In the genomic region with DNA sequence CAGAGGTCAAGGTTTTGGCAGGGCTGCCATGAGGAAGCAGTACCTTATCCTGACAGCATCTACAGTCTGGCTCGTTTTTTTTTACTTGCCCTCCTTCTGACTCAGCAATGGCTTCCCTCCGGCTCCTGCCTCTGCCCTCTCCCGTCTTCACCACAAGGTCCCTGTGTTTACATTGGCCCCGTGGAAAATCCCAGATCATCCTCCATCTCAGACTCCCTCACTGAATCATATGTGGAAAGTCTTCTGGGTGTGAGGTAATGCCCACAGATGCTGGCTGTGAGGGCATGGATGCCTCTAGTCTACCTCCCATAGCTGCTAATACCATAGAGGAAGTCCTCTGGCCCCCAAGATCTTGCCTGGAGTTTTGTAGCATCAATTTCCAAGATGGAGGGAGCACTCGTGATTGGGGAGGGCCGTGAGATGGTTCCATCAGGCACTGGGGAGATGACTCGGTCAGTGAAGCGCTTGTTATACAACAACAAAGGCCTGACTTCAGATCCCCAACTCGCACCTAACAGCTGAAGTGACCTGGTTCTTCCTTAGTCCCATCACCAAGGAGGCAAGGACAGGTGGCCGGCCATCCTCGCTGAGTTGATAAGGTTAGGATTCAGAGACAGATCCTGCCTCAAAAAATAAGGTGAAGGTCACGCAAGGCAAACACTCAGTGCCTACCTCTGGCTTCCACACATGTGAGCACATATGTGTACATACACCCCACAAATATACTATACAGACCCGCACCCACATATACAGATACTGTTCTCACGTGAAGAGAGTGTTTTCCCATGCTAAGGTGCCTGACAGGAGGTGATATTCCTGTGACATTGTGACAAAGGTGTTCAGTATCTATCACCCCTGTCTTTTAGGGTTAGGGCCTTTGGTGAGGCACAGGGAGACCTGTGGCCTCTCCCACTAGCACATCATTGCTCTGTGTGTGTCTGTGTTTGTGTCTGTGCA, we compare ENCODE assay signal across 21 mouse cellular contexts. TPM values are rescaled to one million over a fixed set of nuclear protein-coding genes. Genes with fewer than 3 reads are reported as not detected.
A peak's percentile ranks its signal among the peaks of the same experiment; 100 is the strongest.
DNase-seq lines count a peak whose midpoint lies in the region; ATAC-seq and TF ChIP-seq lines count a peak whose summit lies in the region.
"Had no signal": no experiment of that assay in that cellular context is flagged by ENCODE, and none has a peak within 500 bp of the region (broad histone marks: within the 10 kb centered on the region; RNA-seq: fewer than 3 reads in every experiment).

No protein-coding gene starts in this region.

- 75% methylated on average over 14 of the region's 14 CpGs for WGBS in heart, embryonic 11.5 days (ENCODE audit: insufficient replicate concordance)
- WGBS in small intestine, adult 2 months, result 57% methylated on average over 14 of the region's 14 CpGs
- WGBS in kidney, embryonic 15.5 days, result 71% methylated on average over 14 of the region's 14 CpGs

- H3K79me3 ChIP-seq in C2C12 (ENCODE audit: low read depth), result no peaks in the 10 kb centered on the region

- no peak for ATAC-seq in heart, embryonic 11.5 days (replicated peaks; ENCODE audit: insufficient number of reproducible peaks, low FRiP score, low TSS enrichment)
- ATAC-seq in kidney, embryonic 15.5 days (replicated peaks; ENCODE audit: low FRiP score), result no peak
- ATAC-seq: inflammation-experienced regulatory T-cells, adult 6 months; liver, embryonic 12.5 days had no signal

- no peak for TF ChIP-seq CTCF in C2C12 (IDR thresholded peaks at IDR 0.05; ENCODE audit: control insufficient read depth, insufficient read depth, insufficient read length)
- no peak for TF ChIP-seq CTCF in small intestine, adult 2 months (IDR thresholded peaks at IDR 0.05; ENCODE audit: extremely low read depth, insufficient read length, insufficient replicate concordance, low read depth, low read length)

- intact Hi-C loops in left cerebral cortex, postnatal 10 days (cut with DNase I), result no loop called here

- H3K4me3 ChIP-seq in heart, embryonic 11.5 days (ENCODE audit: low read depth, low read length), result no peak overlapping the region
- no peak overlapping the region for H3K4me3 ChIP-seq in C2C12 (ENCODE audit: insufficient read depth, poor library complexity, severe bottlenecking)
- no peak overlapping the region for H3K4me3 ChIP-seq in small intestine, adult 2 months (ENCODE audit: low read depth, low read length)
- no peak overlapping the region for H3K4me3 ChIP-seq in kidney, embryonic 15.5 days (replicated peaks)
- H3K4me3 ChIP-seq: gastrocnemius, adult 2 months; heart, embryonic 12.5 days; limb, embryonic 12.5 days; liver, embryonic 12.5 days; neural tube, embryonic 15.5 days; stomach, embryonic 15.5 days had no signal

- no peak for TF ChIP-seq POLR2A in small intestine, adult 2 months (IDR thresholded peaks at IDR 0.05; ENCODE audit: low read depth, low read length)

- no peak overlapping the region for H3K4me2 ChIP-seq in heart, embryonic 11.5 days
- H3K4me2 ChIP-seq in kidney, embryonic 15.5 days, result no peak overlapping the region
- H3K4me2 ChIP-seq: heart, embryonic 12.5 days; hindbrain, embryonic 14.5 days; limb, embryonic 12.5 days; liver, embryonic 12.5 days; midbrain, embryonic 11.5 days; neural tube, embryonic 15.5 days; stomach, embryonic 15.5 days had no signal

- no peaks in the 10 kb centered on the region for H3K27me3 ChIP-seq in heart, embryonic 11.5 days (ENCODE audit: control insufficient read depth, insufficient read depth, low read length)
- H3K27me3 ChIP-seq in C2C12 (ENCODE audit: control insufficient read depth, insufficient read depth, insufficient read length), result no peaks in the 10 kb centered on the region
- H3K27me3 ChIP-seq in small intestine, adult 2 months (ENCODE audit: control insufficient read depth, insufficient read depth, low read length), result no peaks in the 10 kb centered on the region
- no peaks in the 10 kb centered on the region for H3K27me3 ChIP-seq in kidney, embryonic 15.5 days
- H3K27me3 ChIP-seq: heart, embryonic 12.5 days; limb, embryonic 12.5 days; neural tube, embryonic 15.5 days; stomach, embryonic 15.5 days had no signal

- peak; percentile 85 for DNase-seq in heart, adult 11 months
- peak; percentile 69 for DNase-seq in 3134 (ENCODE audit: extremely low read depth, insufficient read length, low spot score)
- no peak for DNase-seq in left cerebral cortex, postnatal 10 days (ENCODE audit: extremely low spot score in 1 of 2, low spot score in 2 of 2)
- DNase-seq: cerebellum, adult 11-12 months; embryo, embryonic 11 days; gastrocnemius, adult 2 months; lung, adult 2 months; right cerebral cortex, adult 18-20 months had no signal

- no peaks in the 10 kb centered on the region for H3K9me3 ChIP-seq in heart, embryonic 11.5 days (replicated peaks; ENCODE audit: control insufficient read depth, low read length)
- H3K9me3 ChIP-seq in kidney, embryonic 15.5 days (replicated peaks), result no peaks in the 10 kb centered on the region
- H3K9me3 ChIP-seq: heart, embryonic 12.5 days; limb, embryonic 12.5 days; liver, embryonic 12.5 days; neural tube, embryonic 15.5 days; stomach, embryonic 15.5 days had no signal

- no peak overlapping the region for H3K27ac ChIP-seq in heart, embryonic 11.5 days (ENCODE audit: low read depth, low read length)
- peak overlapping the region; percentile 68 for H3K27ac ChIP-seq in small intestine, adult 2 months (ENCODE audit: insufficient read depth, low read depth, low read length)
- no peak overlapping the region for H3K27ac ChIP-seq in kidney, embryonic 15.5 days
- H3K27ac ChIP-seq: gastrocnemius, adult 2 months; hindbrain, embryonic 14.5 days; kidney, postnatal 0 days; limb, embryonic 12.5 days; liver, embryonic 12.5 days; neural tube, embryonic 15.5 days; stomach, embryonic 15.5 days had no signal

- no peak overlapping the region for H3K9ac ChIP-seq in heart, embryonic 11.5 days (ENCODE audit: low read depth, low read length)
- no peak overlapping the region for H3K9ac ChIP-seq in kidney, embryonic 15.5 days
- H3K9ac ChIP-seq: heart, embryonic 12.5 days; hindbrain, embryonic 14.5 days; limb, embryonic 12.5 days; liver, embryonic 12.5 days; neural tube, embryonic 15.5 days; stomach, embryonic 15.5 days had no signal

- peaks cover 7% of the 10 kb centered on the region for H3K79me2 ChIP-seq in C2C12 (ENCODE audit: control insufficient read depth, insufficient read depth)

- H3K36me3 ChIP-seq in heart, embryonic 11.5 days (ENCODE audit: control insufficient read depth, insufficient read depth, low read length), result no peaks in the 10 kb centered on the region
- H3K36me3 ChIP-seq in C2C12 (ENCODE audit: control insufficient read depth, insufficient read depth), result no peaks in the 10 kb centered on the region
- no peaks in the 10 kb centered on the region for H3K36me3 ChIP-seq in small intestine, adult 2 months (ENCODE audit: control insufficient read depth, insufficient read depth, low read length)
- no peaks in the 10 kb centered on the region for H3K36me3 ChIP-seq in kidney, embryonic 15.5 days
- H3K36me3 ChIP-seq: heart, embryonic 12.5 days; limb, embryonic 12.5 days; liver, embryonic 12.5 days; stomach, embryonic 15.5 days had no signal

- no peak overlapping the region for H3ac ChIP-seq in C2C12 (ENCODE audit: control insufficient read depth, insufficient read length, low read depth)

- no peaks in the 10 kb centered on the region for H3K4me1 ChIP-seq in heart, embryonic 11.5 days (ENCODE audit: control insufficient read depth, insufficient read depth, low read length)
- H3K4me1 ChIP-seq in small intestine, adult 2 months (ENCODE audit: control insufficient read depth, insufficient read depth, insufficient read length, low read length), result peaks cover 51% of the 10 kb centered on the region
- H3K4me1 ChIP-seq in kidney, embryonic 15.5 days, result no peaks in the 10 kb centered on the region
- H3K4me1 ChIP-seq: liver, embryonic 12.5 days had no signal

TF ChIP-seq in C2C12, 6 proteins besides CTCF, POLR2A, EP300 and RAD21:
- TF ChIP-seq CEBPB (IDR thresholded peaks at IDR 0.05; ENCODE audit: low read depth), result peak; percentile 30
- peak; percentile 2 for TF ChIP-seq FOSL1 (IDR thresholded peaks at IDR 0.05; ENCODE audit: insufficient read depth, low read length, poor library complexity, severe bottlenecking)
- TF ChIP-seq USF1 (IDR thresholded peaks at IDR 0.05; ENCODE audit: low read depth), result no peak
- no peak for TF ChIP-seq MYOG (IDR thresholded peaks at IDR 0.05; ENCODE audit: control insufficient read depth, extremely low read depth, insufficient read length)
- no peak for TF ChIP-seq MYOD1 (IDR thresholded peaks at IDR 0.05; ENCODE audit: control insufficient read depth, insufficient read length, low read depth)
- peak; percentile 41 for TF ChIP-seq MAX (IDR thresholded peaks at IDR 0.05)

RNA-seq across cellular contexts. Expression of gene Epb41l1, which starts 36.0 kb away (rescaled TPM):
- polyA plus RNA-seq in heart, embryonic 11.5 days (2014; fragmentation: Nextera tagmentation; extraction: Ambion mirVana), result 1.6 and 2.3 TPM in 2 replicates
- polyA plus RNA-seq in C2C12 (2012; fragmentation: generic; extraction: Trizol), result 37.8 TPM
- 11.8 and 14.0 TPM in 2 replicates for polyA plus RNA-seq in small intestine, adult 2 months (2012; rRNA removed)
- polyA plus RNA-seq in kidney, embryonic 15.5 days (2015; fragmentation: Nextera tagmentation; extraction: Ambion mirVana), result 2.3 and 2.8 TPM in 2 replicates
- 100 to 1,000 TPM; 269 to 284 TPM for total RNA-seq in left cerebral cortex, postnatal 10 days (2021)

Comparison
In these comparisons a context has a peak if more than half of its experiments do, and no peak if none do; other contexts are left out.
1. DNase-seq: peak in heart, adult 11 months (single experiment) and 3134 (single experiment); none in left cerebral cortex, postnatal 10 days (0 of 2).